Mouse (Mus musculus): ENCODE measurements at regions not wholly inside any gene's neighbourhood (a gene's known extent, or its start where the extent isn't known, plus 50 kb on each side); places are given as distances from the start of the nearest gene placed in this dataset.

- DNase-seq (ENCODE audit: low read depth, low spot score), result no peak
These were observed 69.2 kb upstream of the Fam19a1 start for GRCm38 (mm10) chr6:96043711-96044110.

- no peak for DNase-seq (ENCODE audit: low read depth, low spot score)
These were observed 59.5 kb upstream of the Fam19a1 start for GRCm38 (mm10) chr6:96053476-96053875.

GRCm38 (mm10) chr6:96057011-96057410 lies 55.9 kb upstream of the Fam19a1 start:
- DNase-seq (ENCODE audit: low read depth, low spot score), result no peak

GRCm38 (mm10) chr6:96057575-96058159 lies 55.3 kb upstream of the Fam19a1 start:
- no peak for DNase-seq (ENCODE audit: low read depth, low spot score)

- DNase-seq (ENCODE audit: low read depth, low spot score), result no peak
These were observed 51.0 kb upstream of the Fam19a1 start for GRCm38 (mm10) chr6:96061979-96062378.

All from forelimb bud, embryonic 11.5 days (tissue).